Comparison of ENCODE assay signal across 20 mouse cellular contexts in genomic region chr4:71640521-71640920, GRCm38 (mm10).
DNase-seq lines count a peak whose midpoint lies in the region; TF ChIP-seq lines count a peak whose summit lies in the region.
"Had no signal": no experiment of that assay in that cellular context is flagged by ENCODE, and none has a peak within 500 bp of the region (broad histone marks: within the 10 kb centered on the region; RNA-seq: fewer than 3 reads in every experiment).

No protein-coding gene starts in this region.

- DNase-seq in kidney, adult 2 months: peak; percentile 11
- no peak for DNase-seq in kidney, postnatal 14 days
- DNase-seq in kidney, adult 8-10 months: peak; percentile 2 to 7
- DNase-seq in kidney, postnatal 36 days: no peak
- DNase-seq in kidney, adult 9 months: peak; percentile 28
- no peak for DNase-seq in kidney, adult 18-20 months
- DNase-seq in liver, adult 2 months (ENCODE audit: extremely low read depth, low read depth, low spot score): peak; percentile 93
- DNase-seq in liver: no peak
- DNase-seq: adrenal gland, adult 2 months; adrenal gland, adult 8-10 months; adrenal gland, postnatal 10 days; adrenal gland, postnatal 14 days; adrenal gland, postnatal 25 days; adrenal gland, postnatal 36 days; B cell, adult 2 months; cerebellum, adult 11 months; cerebellum, adult 11-12 months had no signal

- no peak for TF ChIP-seq POLR2A in kidney, adult 2 months (IDR thresholded peaks at IDR 0.05; ENCODE audit: low read depth, low read length)
- TF ChIP-seq POLR2A in liver, adult 2 months (IDR thresholded peaks at IDR 0.05; ENCODE audit: extremely low read depth, insufficient read depth, low read length): no peak

- 83% methylated on average over 10 of the region's 10 CpGs for WGBS in kidney, adult 2 months
- WGBS in liver, adult 2 months: 32% methylated on average over 10 of the region's 10 CpGs

- H3K4me3 ChIP-seq in kidney, adult 2 months (ENCODE audit: insufficient read depth, low read depth, low read length): no peak overlapping the region
- no peak overlapping the region for H3K4me3 ChIP-seq in liver, adult 2 months (ENCODE audit: insufficient read depth, low read depth, low read length)

- H3K9ac ChIP-seq in liver, adult 2 months (ENCODE audit: low read depth, low read length): no peak overlapping the region

- no peak for TF ChIP-seq CTCF in kidney, adult 2 months (conservative IDR thresholded peaks at IDR 0.05; ENCODE audit: insufficient read depth, insufficient read length, low read depth, low read length)
- no peak for TF ChIP-seq CTCF in liver, adult 2 months (IDR thresholded peaks at IDR 0.05; ENCODE audit: low read depth, low read length)

- H3K36me3 ChIP-seq in kidney, adult 2 months (ENCODE audit: control insufficient read depth, insufficient read depth, low read length): no peaks in the 10 kb centered on the region
- H3K36me3 ChIP-seq in liver, adult 2 months (ENCODE audit: control insufficient read depth, insufficient read depth, low read length): no peaks in the 10 kb centered on the region
- H3K36me3 ChIP-seq: G1E had no signal

- no peaks in the 10 kb centered on the region for H3K79me2 ChIP-seq in liver, adult 2 months (ENCODE audit: control insufficient read depth, insufficient read depth, low read length)

- H3K4me1 ChIP-seq in kidney, adult 2 months (ENCODE audit: control insufficient read depth, insufficient read depth, low read length): no peaks in the 10 kb centered on the region
- H3K4me1 ChIP-seq in liver, adult 2 months (ENCODE audit: control insufficient read depth, insufficient read depth, low read length): no peaks in the 10 kb centered on the region

- H3K27ac ChIP-seq in kidney, adult 2 months (ENCODE audit: insufficient read depth, low read depth, low read length): no peak overlapping the region
- no peak overlapping the region for H3K27ac ChIP-seq in liver, adult 2 months (replicated peaks; ENCODE audit: insufficient read depth, low read depth, low read length)

- H3K27me3 ChIP-seq in kidney, adult 2 months (replicated peaks; ENCODE audit: control insufficient read depth, insufficient read depth, low read length): no peaks in the 10 kb centered on the region
- H3K27me3 ChIP-seq in liver, adult 2 months (ENCODE audit: control insufficient read depth, insufficient read depth, low read length): no peaks in the 10 kb centered on the region
- H3K27me3 ChIP-seq: CH12.LX, Patski had no signal

Comparison
In these comparisons a context has a peak if more than half of its experiments do, and no peak if none do; other contexts are left out.
1. DNase-seq: peak in kidney, adult 2 months (single experiment), kidney, adult 8-10 months (2 of 2), kidney, adult 9 months (single experiment) and liver, adult 2 months (single experiment); none in kidney, postnatal 14 days (single experiment), kidney, postnatal 36 days (0 of 2), kidney, adult 18-20 months (single experiment) and liver (single experiment).